ENCODE assay signal across 27 mouse cellular contexts in genomic region chr11:59169807-59170206, GRCm38 (mm10). TPM values are rescaled to one million over a fixed set of nuclear protein-coding genes. Genes with fewer than 3 reads are reported as not detected.
DNase-seq lines count a peak whose midpoint lies in the region; ATAC-seq and TF ChIP-seq lines count a peak whose summit lies in the region.
"Had no signal": no experiment of that assay in that cellular context is flagged by ENCODE, and none has a peak within 500 bp of the region (broad histone marks: within the 10 kb centered on the region; RNA-seq: fewer than 3 reads in every experiment).

No protein-coding gene starts in this region.

- 0 out of 2 replicates have a peak, but pooled peaks have one; percentile 30 for ATAC-seq in heart, embryonic 12.5 days (ENCODE audit: insufficient number of reproducible peaks, low FRiP score)
- no peak for ATAC-seq in liver, embryonic 12.5 days
- ATAC-seq in liver, embryonic 11.5 days (replicated peaks; ENCODE audit: low FRiP score): no peak
- ATAC-seq in stomach, postnatal 0 days (ENCODE audit: low FRiP score, low TSS enrichment): no peak
- ATAC-seq: forebrain, embryonic 15.5 days; hindbrain, embryonic 16.5 days; Patski had no signal

- 41% methylated on average over 3 of the region's 3 CpGs for WGBS in heart, embryonic 12.5 days
- 48% methylated on average over 3 of the region's 3 CpGs for WGBS in kidney, adult 2 months
- WGBS in liver, embryonic 12.5 days (ENCODE audit: insufficient replicate concordance): 59% methylated on average over 3 of the region's 3 CpGs
- 60% methylated on average over 3 of the region's 3 CpGs for WGBS in liver, embryonic 11.5 days
- 52% methylated on average over 3 of the region's 3 CpGs for WGBS in stomach, postnatal 0 days

- TF ChIP-seq POLR2A in kidney, adult 2 months (IDR thresholded peaks at IDR 0.05; ENCODE audit: low read depth, low read length): no peak

- peaks cover 24% of the 10 kb centered on the region for H3K27me3 ChIP-seq in heart, embryonic 12.5 days (replicated peaks)
- no peaks in the 10 kb centered on the region for H3K27me3 ChIP-seq in kidney, adult 2 months (replicated peaks; ENCODE audit: control insufficient read depth, insufficient read depth, low read length)
- H3K27me3 ChIP-seq in liver, embryonic 12.5 days (replicated peaks): peaks cover 33% of the 10 kb centered on the region
- H3K27me3 ChIP-seq in liver, embryonic 11.5 days (replicated peaks; ENCODE audit: control insufficient read depth, insufficient read depth, low read length): peaks cover 12% of the 10 kb centered on the region
- no peaks in the 10 kb centered on the region for H3K27me3 ChIP-seq in stomach, postnatal 0 days (ENCODE audit: control insufficient read depth, insufficient read depth, low read length)

- no peaks in the 10 kb centered on the region for H3K9me3 ChIP-seq in heart, embryonic 12.5 days (replicated peaks)
- H3K9me3 ChIP-seq in liver, embryonic 12.5 days (replicated peaks): no peaks in the 10 kb centered on the region
- H3K9me3 ChIP-seq in liver, embryonic 11.5 days (ENCODE audit: control insufficient read depth, low read length): no peaks in the 10 kb centered on the region
- no peaks in the 10 kb centered on the region for H3K9me3 ChIP-seq in stomach, postnatal 0 days (ENCODE audit: control insufficient read depth, low read length)
- H3K9me3 ChIP-seq: embryonic facial prominence, embryonic 10.5 days; embryonic facial prominence, embryonic 13.5 days; forebrain, embryonic 12.5 days; forebrain, embryonic 15.5 days; G1E; heart, embryonic 13.5 days had no signal

- no peak for TF ChIP-seq EP300 in stomach, postnatal 0 days (optimal IDR thresholded peaks at IDR 0.05)

- H3K9ac ChIP-seq in heart, embryonic 12.5 days: no peak overlapping the region
- H3K9ac ChIP-seq in liver, embryonic 12.5 days: no peak overlapping the region
- no peak overlapping the region for H3K9ac ChIP-seq in liver, embryonic 11.5 days (ENCODE audit: low read depth, low read length)
- 0 out of 2 replicates have a peak overlapping the region, but pooled peaks have one; percentile 27 for H3K9ac ChIP-seq in stomach, postnatal 0 days (ENCODE audit: low read length)
- H3K9ac ChIP-seq: forebrain, embryonic 12.5 days; forebrain, embryonic 15.5 days; heart, embryonic 13.5 days had no signal

- TF ChIP-seq CTCF in kidney, adult 2 months (conservative IDR thresholded peaks at IDR 0.05; ENCODE audit: insufficient read depth, insufficient read length, low read depth, low read length): no peak
- no peak for TF ChIP-seq CTCF in stomach, postnatal 0 days (IDR thresholded peaks at IDR 0.05; ENCODE audit: low read depth)

- DNase-seq in heart, postnatal 4 days: no peak
- peak; percentile 10 for DNase-seq in kidney, adult 2 months
- no peak for DNase-seq in kidney, adult 9 months
- DNase-seq in liver, embryonic 11.5 days (ENCODE audit: low spot score): no peak
- no peak for DNase-seq in stomach, postnatal 0 days (ENCODE audit: low spot score)
- DNase-seq: adrenal gland, postnatal 25 days; B cell, adult 2 months; cerebellum, adult 11-12 months; cerebellum, adult 8-10 months; cerebellum, postnatal 10 days; cerebellum, postnatal 36 days; embryo, embryonic 11 days; gastrocnemius, postnatal 25 days; heart, adult 18-20 months; heart, postnatal 36 days had no signal

- peaks cover 14% of the 10 kb centered on the region for H3K4me1 ChIP-seq in heart, embryonic 12.5 days (replicated peaks)
- H3K4me1 ChIP-seq in kidney, adult 2 months (ENCODE audit: control insufficient read depth, insufficient read depth, low read length): no peaks in the 10 kb centered on the region
- peaks cover 29% of the 10 kb centered on the region for H3K4me1 ChIP-seq in liver, embryonic 12.5 days
- H3K4me1 ChIP-seq in liver, embryonic 11.5 days (replicated peaks; ENCODE audit: control insufficient read depth, insufficient read depth, low read length): peaks cover 15% of the 10 kb centered on the region
- no peaks in the 10 kb centered on the region for H3K4me1 ChIP-seq in stomach, postnatal 0 days (replicated peaks; ENCODE audit: control insufficient read depth, insufficient read depth)
- H3K4me1 ChIP-seq: embryonic facial prominence, embryonic 10.5 days; embryonic facial prominence, embryonic 13.5 days; forebrain, embryonic 12.5 days; forebrain, embryonic 15.5 days had no signal

- no peak overlapping the region for H3K4me3 ChIP-seq in heart, embryonic 12.5 days
- H3K4me3 ChIP-seq in kidney, adult 2 months (ENCODE audit: insufficient read depth, low read depth, low read length): no peak overlapping the region
- H3K4me3 ChIP-seq in liver, embryonic 12.5 days: no peak overlapping the region
- no peak overlapping the region for H3K4me3 ChIP-seq in liver, embryonic 11.5 days (ENCODE audit: low read depth, low read length)
- H3K4me3 ChIP-seq in stomach, postnatal 0 days (ENCODE audit: low read depth, low read length): no peak overlapping the region
- H3K4me3 ChIP-seq: embryonic facial prominence, embryonic 10.5 days; embryonic facial prominence, embryonic 13.5 days; erythroblast, embryonic 14.5 days; forebrain, embryonic 12.5 days; forebrain, embryonic 15.5 days; heart, embryonic 13.5 days had no signal

- H3K36me3 ChIP-seq in heart, embryonic 12.5 days: no peaks in the 10 kb centered on the region
- H3K36me3 ChIP-seq in kidney, adult 2 months (ENCODE audit: control insufficient read depth, insufficient read depth, low read length): no peaks in the 10 kb centered on the region
- H3K36me3 ChIP-seq in liver, embryonic 12.5 days: no peaks in the 10 kb centered on the region
- no peaks in the 10 kb centered on the region for H3K36me3 ChIP-seq in liver, embryonic 11.5 days (ENCODE audit: control insufficient read depth, insufficient read depth, low read length)
- no peaks in the 10 kb centered on the region for H3K36me3 ChIP-seq in stomach, postnatal 0 days (ENCODE audit: control insufficient read depth, insufficient read depth, low read length)
- H3K36me3 ChIP-seq: embryonic facial prominence, embryonic 10.5 days; embryonic facial prominence, embryonic 13.5 days; forebrain, embryonic 12.5 days; forebrain, embryonic 15.5 days; G1E; heart, embryonic 13.5 days had no signal

- H3K4me2 ChIP-seq in heart, embryonic 12.5 days: no peak overlapping the region
- no peak overlapping the region for H3K4me2 ChIP-seq in liver, embryonic 12.5 days
- no peak overlapping the region for H3K4me2 ChIP-seq in liver, embryonic 11.5 days
- H3K4me2 ChIP-seq in stomach, postnatal 0 days (replicated peaks; ENCODE audit: low read depth): no peak overlapping the region
- H3K4me2 ChIP-seq: embryonic facial prominence, embryonic 13.5 days; forebrain, embryonic 12.5 days; forebrain, embryonic 15.5 days; heart, embryonic 13.5 days had no signal

- no peak overlapping the region for H3K27ac ChIP-seq in heart, embryonic 12.5 days (ENCODE audit: poor library complexity, severe bottlenecking)
- H3K27ac ChIP-seq in kidney, adult 2 months (ENCODE audit: insufficient read depth, low read depth, low read length): no peak overlapping the region
- H3K27ac ChIP-seq in liver, embryonic 12.5 days: 0 out of 2 replicates have a peak overlapping the region, but pooled peaks have one; percentile 0
- no peak overlapping the region for H3K27ac ChIP-seq in liver, embryonic 11.5 days (ENCODE audit: low read depth, low read length)
- no peak overlapping the region for H3K27ac ChIP-seq in stomach, postnatal 0 days (replicated peaks)
- H3K27ac ChIP-seq: embryonic facial prominence, embryonic 10.5 days; embryonic facial prominence, embryonic 13.5 days; forebrain, embryonic 12.5 days; forebrain, embryonic 15.5 days; heart, embryonic 13.5 days had no signal

RNA-seq across cellular contexts. Expression of gene Iba57, which starts 6.3 kb away (rescaled TPM):
- 7.3 and 7.8 TPM in 2 replicates for polyA plus RNA-seq in heart, embryonic 12.5 days (2016; fragmentation: Nextera tagmentation; extraction: Ambion mirVana)
- 10 to 100 TPM; 12.9 to 13.1 TPM for total RNA-seq in heart, postnatal 4 days (2021)
- polyA plus RNA-seq in kidney, adult 2 months (2012; rRNA removed): 8.3 and 8.8 TPM in 2 replicates
- 14.2 and 14.5 TPM in 2 replicates for polyA plus RNA-seq in liver, embryonic 12.5 days (2016; fragmentation: Nextera tagmentation; extraction: Ambion mirVana)
- 6.8 and 6.9 TPM in 2 replicates for polyA plus RNA-seq in liver, embryonic 11.5 days (2014; fragmentation: Nextera tagmentation; extraction: Ambion mirVana)
- polyA plus RNA-seq in stomach, postnatal 0 days (2015; fragmentation: Nextera tagmentation; extraction: Ambion mirVana): 5.5 and 5.9 TPM in 2 replicates

RNA-seq across cellular contexts. Expression of gene Gjc2, which starts 13.2 kb away (rescaled TPM):
- 0.13 and 0.31 TPM in 2 replicates for polyA plus RNA-seq in heart, embryonic 12.5 days (2016; fragmentation: Nextera tagmentation; extraction: Ambion mirVana)
- under 1 TPM; 0.70 to 0.79 TPM for total RNA-seq in heart, postnatal 4 days (2021)
- polyA plus RNA-seq in kidney, adult 2 months (2012; rRNA removed): 1.4 and 1.8 TPM in 2 replicates
- polyA plus RNA-seq in liver, embryonic 12.5 days (2016; fragmentation: Nextera tagmentation; extraction: Ambion mirVana): 0.10 and 0.14 TPM in 2 replicates
- polyA plus RNA-seq in liver, embryonic 11.5 days (2014; fragmentation: Nextera tagmentation; extraction: Ambion mirVana): 0.07 TPM in 1 of 2 replicates, not detected in the other
- polyA plus RNA-seq in stomach, postnatal 0 days (2015; fragmentation: Nextera tagmentation; extraction: Ambion mirVana): 2.1 and 2.4 TPM in 2 replicates
- total RNA-seq: G1E had no signal
- polyA plus RNA-seq: G1E; hindbrain, embryonic 11.5 days had no signal

RNA-seq across cellular contexts. Expression of gene Guk1, which starts 22.2 kb away (rescaled TPM):
- 101 TPM in 2 replicates for polyA plus RNA-seq in heart, embryonic 12.5 days (2016; fragmentation: Nextera tagmentation; extraction: Ambion mirVana)
- total RNA-seq in heart, postnatal 4 days (2021): 10 to 100 TPM; 63.3 to 67.9 TPM
- 137 and 144 TPM in 2 replicates for polyA plus RNA-seq in kidney, adult 2 months (2012; rRNA removed)
- 73.7 and 81.3 TPM in 2 replicates for polyA plus RNA-seq in liver, embryonic 12.5 days (2016; fragmentation: Nextera tagmentation; extraction: Ambion mirVana)
- 131 and 134 TPM in 2 replicates for polyA plus RNA-seq in liver, embryonic 11.5 days (2014; fragmentation: Nextera tagmentation; extraction: Ambion mirVana)
- polyA plus RNA-seq in stomach, postnatal 0 days (2015; fragmentation: Nextera tagmentation; extraction: Ambion mirVana): 176 and 182 TPM in 2 replicates

RNA-seq across cellular contexts. Expression of gene Mrpl55, which starts 32.5 kb away (rescaled TPM):
- 87.6 and 94.3 TPM in 2 replicates for polyA plus RNA-seq in heart, embryonic 12.5 days (2016; fragmentation: Nextera tagmentation; extraction: Ambion mirVana)
- total RNA-seq in heart, postnatal 4 days (2021): 10 to 100 TPM; 74.1 to 75.1 TPM
- 56.3 and 58.2 TPM in 2 replicates for polyA plus RNA-seq in kidney, adult 2 months (2012; rRNA removed)
- polyA plus RNA-seq in liver, embryonic 12.5 days (2016; fragmentation: Nextera tagmentation; extraction: Ambion mirVana): 78.3 and 82.8 TPM in 2 replicates
- polyA plus RNA-seq in liver, embryonic 11.5 days (2014; fragmentation: Nextera tagmentation; extraction: Ambion mirVana): 104 and 106 TPM in 2 replicates
- polyA plus RNA-seq in stomach, postnatal 0 days (2015; fragmentation: Nextera tagmentation; extraction: Ambion mirVana): 90.3 and 90.9 TPM in 2 replicates

RNA-seq across cellular contexts. Expression of gene Obscn, which starts 33.6 kb away (rescaled TPM):
- polyA plus RNA-seq in heart, embryonic 12.5 days (2016; fragmentation: Nextera tagmentation; extraction: Ambion mirVana): 39.2 and 42.5 TPM in 2 replicates
- total RNA-seq in heart, postnatal 4 days (2021): 100 to 1,000 TPM; 436 to 453 TPM
- 0.15 and 6.2 TPM in 2 replicates for polyA plus RNA-seq in kidney, adult 2 months (2012; rRNA removed)
- 0.42 and 0.51 TPM in 2 replicates for polyA plus RNA-seq in liver, embryonic 12.5 days (2016; fragmentation: Nextera tagmentation; extraction: Ambion mirVana)
- polyA plus RNA-seq in liver, embryonic 11.5 days (2014; fragmentation: Nextera tagmentation; extraction: Ambion mirVana): 0.64 and 1.2 TPM in 2 replicates
- 0.24 and 0.28 TPM in 2 replicates for polyA plus RNA-seq in stomach, postnatal 0 days (2015; fragmentation: Nextera tagmentation; extraction: Ambion mirVana)
- polyA plus RNA-seq: forebrain, embryonic 12.5 days had no signal
